Mouse (Mus musculus) midbrain, embryonic 10.5 days (tissue): ENCODE data around the gene Apobec4. TPM values are rescaled to one million over a fixed set of nuclear protein-coding genes. Genes with fewer than 3 reads are reported as not detected.

Source experiments
- DNase-seq: peaks from one replicate; pipeline ENCODE4 v3.0.0-alpha.2; 2017; ENCODE audit warnings: low spot score
- H3K27ac ChIP-seq: fragments of 300-500 bp; sonication (generic); replicated peaks from 2 replicates; pipeline ENCODE4 v1.5.1; 2016; ENCODE audit warnings: mild to moderate bottlenecking
- H3K27me3 ChIP-seq: fragments of 300-500 bp; sonication (generic); 2 replicates; pipeline ENCODE4 v1.6.1; 2016; ENCODE audit warnings: low read depth, mild to moderate bottlenecking; ENCODE audit not compliant: poor library complexity, severe bottlenecking
- H3K36me3 ChIP-seq: fragments of 300-500 bp; sonication (generic); 2 replicates; pipeline ENCODE4 v1.6.1; 2016; ENCODE audit warnings: mild to moderate bottlenecking, moderate library complexity
- H3K4me1 ChIP-seq: fragments of 300-500 bp; sonication (generic); 2 replicates; pipeline ENCODE4 v1.6.1; 2016
- H3K4me3 ChIP-seq: fragments of 300-500 bp; sonication (generic); 2 replicates; pipeline ENCODE4 v1.5.1; 2016; ENCODE audit warnings: mild to moderate bottlenecking, moderate library complexity
- H3K9me3 ChIP-seq: fragments of 300-500 bp; sonication (generic); replicated peaks from 2 replicates; pipeline ENCODE4 v1.6.1; 2016; ENCODE audit warnings: mild to moderate bottlenecking
- WGBS: fragments of 180-500 bp; shearing (Covaris S2); methylation state at CpG from one replicate; pipeline ENCODE4 v1.1.7; 2016; 5-methylcytosine and 5-hydroxymethylcytosine counted together
- polyA plus RNA-seq: library from polyadenylated mRNA; unstranded; fragments of >200 nt; fragmentation: Nextera tagmentation; extraction: Ambion mirVana; gene quantifications from 2 replicates; pipeline ENCODE4 v1.2.1, GENCODE M21; 2016

The Apobec4 gene
- polyA plus RNA-seq, result not detected in 2 replicates

DNA sequence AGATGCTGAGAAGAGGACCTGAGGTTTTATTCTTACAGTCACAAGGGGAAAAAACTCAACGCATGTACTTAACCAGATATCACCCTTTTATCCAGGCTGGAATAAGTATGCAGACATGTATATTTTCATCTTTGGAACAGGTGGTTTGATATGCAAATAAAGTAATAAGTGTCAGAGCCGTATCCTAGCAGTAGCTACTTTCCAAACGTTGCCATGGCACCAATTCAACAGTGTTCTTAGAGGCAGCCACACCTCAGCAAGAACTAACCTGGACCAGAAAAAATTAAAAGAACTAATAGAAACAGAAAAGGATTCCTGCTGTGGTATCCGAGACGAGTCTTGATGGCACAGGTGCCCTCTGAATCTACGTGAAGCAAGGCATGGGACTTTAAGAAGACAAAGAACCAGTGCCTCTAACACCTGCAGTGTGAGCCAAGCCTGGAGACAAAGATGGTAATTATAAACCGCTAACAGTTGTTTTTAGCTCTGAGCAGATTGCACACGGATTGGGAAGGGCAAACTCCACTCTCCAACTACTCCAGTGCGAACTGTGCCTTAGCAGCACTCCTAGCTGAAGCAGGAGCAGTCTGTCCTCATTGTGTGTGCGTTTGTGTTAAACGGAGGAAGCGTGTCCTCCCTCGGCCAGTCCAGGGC lies at the start of gene Apobec4:
Apobec4 (plus strand) TSS at position 240 of the 654 bp plus-strand sequence.
- H3K36me3 ChIP-seq, result no peaks in the 10 kb centered on the region
- peaks cover 11% of the 10 kb centered on the region; the same call in 1 of the 2 replicates for H3K4me1 ChIP-seq
- no peaks in the 10 kb centered on the region for H3K9me3 ChIP-seq
- 76% methylated on average over 13 of the region's 13 CpGs for WGBS
- H3K27me3 ChIP-seq, result no peaks in the 10 kb centered on the region
- H3K4me3 ChIP-seq, result no peak within 1 kb of the TSS
- H3K27ac ChIP-seq, result no peak within 1 kb of the TSS
- no peak for DNase-seq

DNA sequence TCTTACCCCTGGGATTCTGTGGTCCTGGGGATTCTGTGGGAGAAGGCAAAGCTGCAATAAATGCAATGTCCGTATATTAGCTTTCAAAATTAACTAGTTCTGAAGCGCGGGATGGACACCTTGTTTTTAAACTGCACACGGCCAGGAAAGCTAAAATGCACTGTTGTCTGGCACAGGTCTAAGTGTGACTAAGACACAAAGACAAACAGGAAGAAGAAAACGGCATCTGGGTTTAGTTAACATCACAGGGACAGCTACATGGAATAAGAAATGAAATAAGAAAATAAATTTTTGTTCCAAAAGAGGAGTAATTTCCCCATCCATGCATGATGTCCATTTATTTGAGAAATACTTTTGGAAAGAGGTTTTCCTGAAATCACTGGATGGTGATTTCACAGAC lies 49.3 kb upstream of the Apobec4 start:
- no peaks in the 10 kb centered on the region for H3K36me3 ChIP-seq
- 88% methylated on average over 5 of the region's 5 CpGs for WGBS
- no peaks in the 10 kb centered on the region for H3K27me3 ChIP-seq
- H3K4me3 ChIP-seq, result no peak overlapping the region
- H3K9me3 ChIP-seq, result no peaks in the 10 kb centered on the region
- no peak for DNase-seq
- H3K27ac ChIP-seq, result no peak overlapping the region
- peaks cover 6% of the 10 kb centered on the region for H3K4me1 ChIP-seq

DNA sequence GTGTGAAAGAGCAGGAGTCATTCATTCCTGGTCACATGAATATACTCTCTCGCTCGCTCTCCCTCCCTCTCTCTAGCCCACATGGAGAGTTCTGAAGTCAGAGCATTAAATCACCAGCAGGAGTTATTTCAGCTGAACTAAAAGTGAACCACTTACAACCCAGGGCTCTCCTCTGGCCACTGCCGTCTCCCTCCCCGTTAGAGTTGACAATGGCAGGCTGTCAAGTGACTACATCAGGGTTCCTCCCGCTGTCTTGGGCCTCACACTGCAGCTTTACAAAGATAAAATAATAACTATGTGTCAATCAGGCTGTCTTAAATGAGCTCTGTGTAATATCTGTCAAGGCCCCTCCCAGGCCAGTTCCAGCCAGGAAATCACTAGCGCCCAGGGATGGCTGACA lies 47.4 kb upstream of the Apobec4 start:
- no peaks in the 10 kb centered on the region for H3K27me3 ChIP-seq
- DNase-seq, result no peak
- 72% methylated on average over 6 of the region's 6 CpGs for WGBS
- no peaks in the 10 kb centered on the region for H3K9me3 ChIP-seq
- H3K36me3 ChIP-seq, result no peaks in the 10 kb centered on the region
- H3K4me1 ChIP-seq, result peaks cover 6% of the 10 kb centered on the region
- H3K27ac ChIP-seq, result no peak overlapping the region
- H3K4me3 ChIP-seq, result no peak overlapping the region

DNA sequence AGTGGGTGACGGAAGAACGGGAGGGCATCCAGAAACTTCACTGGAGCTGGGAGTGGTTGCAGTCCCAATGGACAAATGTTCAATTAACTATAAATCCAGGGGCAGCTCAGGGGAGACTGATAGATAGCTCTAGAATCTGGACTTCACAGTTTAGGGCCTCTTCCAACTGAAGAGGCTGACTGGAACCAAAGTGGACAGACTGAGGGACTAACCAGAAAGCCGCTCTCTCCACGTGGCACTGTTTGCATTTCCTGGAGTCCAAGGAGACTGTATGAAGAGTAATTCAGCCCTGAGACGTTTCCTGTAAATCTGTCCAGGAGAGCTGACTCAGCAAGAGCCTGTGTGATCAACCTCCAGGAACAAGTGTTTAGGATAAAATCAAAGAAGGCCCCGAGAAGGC lies 46.4 kb upstream of the Apobec4 start:
- Histone ChIP-seq H3K36me3 (no peaks in the 10 kb centered on the region), H3K4me3 (no peak overlapping the region), H3K9me3 (no peaks in the 10 kb centered on the region), H3K27ac (no peak overlapping the region), H3K4me1 (peaks cover 6% of the 10 kb centered on the region), H3K27me3 (no peaks in the 10 kb centered on the region)
- 73% methylated on average over 6 of the region's 6 CpGs for WGBS
- no peak for DNase-seq

DNA sequence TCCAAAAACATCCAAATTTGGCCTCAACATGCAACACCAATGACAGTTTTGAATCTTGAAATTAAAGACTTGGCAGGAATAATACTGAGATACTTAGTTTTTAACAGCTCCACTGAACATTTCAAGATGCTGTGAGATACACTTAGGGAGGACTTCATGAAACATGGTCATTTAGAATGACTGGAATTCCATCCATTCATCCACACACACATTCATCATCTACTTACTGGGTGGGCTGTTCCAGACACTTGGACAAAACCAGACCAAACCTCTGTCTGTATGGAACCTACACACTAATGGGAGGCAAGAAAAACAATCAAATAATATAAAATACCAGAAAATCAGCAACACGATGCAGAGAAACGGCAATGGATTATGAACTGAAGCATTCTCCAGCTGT lies 42.8 kb upstream of the Apobec4 start:
- DNase-seq, result no peak
- H3K27ac ChIP-seq, result no peak overlapping the region
- no peaks in the 10 kb centered on the region for H3K27me3 ChIP-seq
- no peaks in the 10 kb centered on the region for H3K9me3 ChIP-seq
- peaks cover 6% of the 10 kb centered on the region for H3K4me1 ChIP-seq
- no peak overlapping the region for H3K4me3 ChIP-seq
- 93% methylated on average over 2 of the region's 2 CpGs for WGBS
- no peaks in the 10 kb centered on the region for H3K36me3 ChIP-seq

DNA sequence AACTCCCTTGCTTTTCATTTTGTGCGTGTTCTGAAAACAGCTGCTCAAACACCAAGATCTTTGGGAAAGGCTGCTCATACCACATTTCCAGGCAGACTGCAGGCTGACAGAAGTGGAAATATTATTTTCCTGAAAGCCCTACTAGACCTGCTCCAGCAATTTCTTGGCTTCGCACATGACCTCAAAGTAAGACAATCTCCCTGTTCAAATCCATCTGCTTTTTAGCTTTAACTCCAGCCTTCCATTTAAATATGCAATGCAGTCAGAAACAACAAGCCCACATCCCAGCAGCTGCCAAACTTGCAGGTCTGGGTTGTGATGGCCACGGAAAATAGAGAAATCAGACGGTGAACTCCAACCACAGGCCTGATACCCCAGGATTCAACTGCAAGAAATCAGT lies 39.3 kb upstream of the Apobec4 start:
- Histone ChIP-seq H3K9me3 (no peaks in the 10 kb centered on the region), H3K4me3 (no peak overlapping the region), H3K36me3 (no peaks in the 10 kb centered on the region), H3K4me1 (no peaks in the 10 kb centered on the region), H3K27me3 (no peaks in the 10 kb centered on the region), H3K27ac (no peak overlapping the region)
- DNase-seq, result no peak
- 88% methylated on average over 4 of the region's 4 CpGs for WGBS

DNA sequence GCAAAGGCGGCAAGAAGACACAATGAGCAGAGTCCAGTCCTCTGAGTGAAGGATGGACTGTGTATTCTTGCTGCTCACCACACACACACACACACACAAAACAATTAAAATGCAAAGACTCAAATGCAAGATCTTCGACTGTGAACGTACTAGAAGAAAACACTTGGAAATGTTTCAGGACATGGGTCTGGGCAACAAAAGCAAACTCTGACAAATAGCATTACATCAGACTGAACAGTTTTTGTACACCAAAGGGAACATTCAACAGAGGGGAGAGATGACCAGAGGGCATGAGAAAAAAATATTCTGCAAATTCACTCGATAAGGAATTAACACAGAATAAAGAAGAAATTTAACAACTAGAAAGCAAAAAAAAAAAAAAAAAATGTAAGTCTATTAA lies 36.4 kb upstream of the Apobec4 start:
- Histone ChIP-seq H3K4me1 (peaks cover 3% of the 10 kb centered on the region), H3K9me3 (no peaks in the 10 kb centered on the region), H3K27ac (no peak overlapping the region), H3K27me3 (no peaks in the 10 kb centered on the region), H3K36me3 (no peaks in the 10 kb centered on the region), H3K4me3 (no peak overlapping the region)
- WGBS, result 89% methylated on average over 4 of the region's 4 CpGs
- no peak for DNase-seq

DNA sequence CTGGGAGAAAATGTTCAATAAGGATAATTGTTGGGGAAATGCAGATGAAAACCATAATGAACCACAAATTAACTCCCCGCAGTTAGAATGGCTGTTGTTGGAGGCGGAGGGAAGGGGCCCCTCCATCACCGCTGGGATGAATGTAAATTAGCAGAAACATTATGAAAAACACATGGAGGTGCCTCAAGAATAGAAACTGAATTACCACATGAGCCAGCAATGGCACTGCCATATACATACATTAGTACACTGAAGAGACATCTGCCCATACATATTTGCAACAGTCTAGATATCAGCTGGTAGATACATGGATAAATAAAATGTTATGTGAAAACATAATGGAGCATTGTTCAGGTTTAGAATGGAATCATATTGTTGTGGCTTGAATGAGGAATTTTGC lies 35.9 kb upstream of the Apobec4 start:
- no peaks in the 10 kb centered on the region for H3K36me3 ChIP-seq
- H3K27ac ChIP-seq, result no peak overlapping the region
- no peak overlapping the region for H3K4me3 ChIP-seq
- peaks cover 3% of the 10 kb centered on the region for H3K4me1 ChIP-seq
- H3K9me3 ChIP-seq, result no peaks in the 10 kb centered on the region
- 94% methylated on average over 3 of the region's 3 CpGs for WGBS
- no peak for DNase-seq
- no peaks in the 10 kb centered on the region for H3K27me3 ChIP-seq

DNA sequence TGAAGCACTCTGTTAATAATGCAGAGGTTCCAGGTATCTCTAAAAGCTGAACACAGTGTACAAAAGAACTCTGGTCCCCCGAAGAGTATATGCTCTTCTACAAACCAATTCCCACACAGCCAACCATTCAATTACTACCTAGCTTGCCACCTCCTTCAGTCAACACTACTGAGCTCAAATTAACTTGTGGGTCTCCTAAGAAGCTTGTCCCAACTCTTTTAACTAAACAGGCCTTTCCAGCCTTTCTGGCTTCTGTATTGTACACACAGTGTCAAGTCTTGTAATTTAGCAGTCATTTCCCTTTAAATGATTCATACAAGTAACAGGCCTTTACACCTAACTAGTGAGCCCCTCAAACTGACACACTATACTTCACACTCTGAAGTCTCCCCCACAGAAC lies 33.0 kb upstream of the Apobec4 start:
- no peak for DNase-seq
- Histone ChIP-seq H3K27ac (no peak overlapping the region), H3K9me3 (no peaks in the 10 kb centered on the region), H3K4me3 (no peak overlapping the region), H3K36me3 (no peaks in the 10 kb centered on the region), H3K4me1 (peaks cover 3% of the 10 kb centered on the region), H3K27me3 (no peaks in the 10 kb centered on the region)
- WGBS, result 84% methylated on average over 1 of the region's 1 CpGs

DNA sequence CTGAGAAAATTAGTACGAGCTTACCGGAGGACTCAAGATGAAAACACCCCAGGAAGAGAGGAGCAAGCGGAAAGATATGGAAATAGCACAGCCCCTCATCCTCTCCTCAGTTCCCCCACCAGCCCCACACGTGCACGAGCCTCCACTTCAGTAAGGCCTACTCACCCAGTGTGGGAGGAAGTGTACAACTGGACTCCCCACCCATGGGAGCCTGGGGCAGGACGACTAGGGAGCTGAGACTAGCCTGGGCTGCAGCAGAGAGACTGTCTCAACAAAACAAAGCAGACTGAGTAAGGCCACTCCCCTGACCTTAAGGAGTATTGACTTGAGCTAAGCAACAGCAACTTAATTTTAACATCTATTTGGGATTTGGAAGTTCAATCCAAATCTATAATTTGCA lies 32.2 kb upstream of the Apobec4 start:
- 64% methylated on average over 6 of the region's 6 CpGs for WGBS
- Histone ChIP-seq H3K36me3 (no peaks in the 10 kb centered on the region), H3K9me3 (no peaks in the 10 kb centered on the region), H3K27ac (no peak overlapping the region), H3K4me1 (peaks cover 3% of the 10 kb centered on the region), H3K4me3 (no peak overlapping the region), H3K27me3 (no peaks in the 10 kb centered on the region)
- DNase-seq, result no peak

DNA sequence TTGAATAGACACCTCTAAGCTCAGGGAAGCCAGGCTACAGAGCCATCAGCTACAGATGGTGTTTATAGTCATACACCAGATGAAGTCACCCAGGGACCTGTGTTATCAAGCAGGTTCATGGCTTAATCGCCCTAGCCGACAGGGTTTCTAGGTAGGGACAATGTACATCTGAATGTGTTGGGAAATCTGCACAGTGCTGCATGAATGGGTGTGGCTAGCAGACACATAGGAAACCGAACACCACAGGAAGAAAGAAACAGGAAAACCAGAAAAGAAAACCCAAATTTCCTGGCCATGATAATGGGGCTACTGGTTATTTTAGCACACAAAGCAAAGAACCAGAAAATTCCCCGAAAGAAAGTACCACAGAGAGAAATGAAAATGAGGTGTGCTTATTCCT lies 29.4 kb upstream of the Apobec4 start:
- H3K36me3 ChIP-seq, result no peaks in the 10 kb centered on the region
- no peaks in the 10 kb centered on the region for H3K9me3 ChIP-seq
- peaks cover 3% of the 10 kb centered on the region for H3K4me1 ChIP-seq
- no peak overlapping the region for H3K4me3 ChIP-seq
- no peak overlapping the region for H3K27ac ChIP-seq
- no peaks in the 10 kb centered on the region for H3K27me3 ChIP-seq
- 83% methylated on average over 4 of the region's 4 CpGs for WGBS
- no peak for DNase-seq

DNA sequence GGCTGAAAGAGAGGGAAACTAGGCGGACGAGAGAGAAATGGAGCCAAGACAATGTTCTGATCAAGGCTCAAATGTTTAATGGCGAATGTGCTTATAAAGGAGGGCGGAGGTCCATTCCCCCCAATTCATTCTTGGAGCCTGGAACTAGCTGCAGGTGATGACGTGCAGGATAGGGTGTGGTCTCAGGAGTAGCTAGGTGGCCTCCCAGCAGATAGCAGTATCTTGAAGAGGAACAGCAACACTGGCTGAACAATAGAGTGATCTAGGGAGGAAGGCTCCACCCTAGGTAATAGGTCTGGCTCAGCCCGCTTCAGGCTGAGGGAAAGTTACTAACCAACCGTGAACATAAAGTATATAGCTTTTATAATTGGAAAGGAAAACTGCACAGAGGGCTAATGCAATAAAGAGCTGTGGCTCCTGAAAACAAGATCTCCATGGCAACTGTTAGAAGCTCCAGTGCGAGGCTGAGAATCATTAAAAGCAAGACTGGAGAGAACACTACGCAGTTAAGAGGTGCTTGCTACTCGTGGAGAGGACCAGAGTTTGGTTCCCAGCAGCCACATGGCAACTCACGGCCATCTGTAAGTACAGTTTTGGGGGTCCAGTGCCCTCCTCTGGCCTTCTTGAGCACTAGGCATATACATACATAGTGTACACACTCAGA lies 28.7 kb upstream of the Apobec4 start:
- Histone ChIP-seq H3K36me3 (no peaks in the 10 kb centered on the region), H3K9me3 (no peaks in the 10 kb centered on the region), H3K4me3 (no peak overlapping the region), H3K27ac (no peak overlapping the region), H3K27me3 (no peaks in the 10 kb centered on the region), H3K4me1 (peaks cover 3% of the 10 kb centered on the region)
- DNase-seq, result no peak
- WGBS, result 90% methylated on average over 11 of the region's 11 CpGs

DNA sequence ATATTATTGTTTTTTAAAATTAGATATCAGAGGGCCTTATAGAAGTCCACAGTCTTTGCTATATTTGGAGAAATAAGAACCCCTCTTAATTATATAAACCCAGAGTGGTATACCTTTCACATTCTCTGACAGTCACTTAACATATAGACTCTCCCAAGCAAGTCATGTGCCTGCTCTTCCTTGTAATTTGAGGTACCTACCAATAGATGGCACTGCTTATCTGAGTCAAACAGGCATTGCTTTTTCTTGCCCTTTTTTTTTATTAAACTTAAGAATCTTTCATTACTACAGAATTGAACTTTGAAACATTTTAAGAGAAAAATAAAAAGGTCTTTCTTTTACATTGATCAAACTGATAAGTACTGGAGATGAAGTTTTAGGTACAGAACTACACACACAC lies 26.1 kb upstream of the Apobec4 start:
- DNase-seq, result no peak
- Histone ChIP-seq H3K27ac (no peak overlapping the region), H3K9me3 (no peaks in the 10 kb centered on the region)

More for the DNA sequence above, 26.1 kb upstream of the Apobec4 start:
- H3K4me3 ChIP-seq, result no peak overlapping the region
- H3K4me1 ChIP-seq, result no peaks in the 10 kb centered on the region
- no peaks in the 10 kb centered on the region for H3K36me3 ChIP-seq
- no peaks in the 10 kb centered on the region for H3K27me3 ChIP-seq
